Mouse (Mus musculus) cerebellum, adult 2 months (tissue): ENCODE results near the gene Zdhhc24.

Experiments
- CTCF ChIP-seq: fragments of 200-500 bp; IDR thresholded peaks from 2 replicates; pipeline ENCODE4 v1.5.1; 2011; ENCODE audit warnings: low read depth, mild to moderate bottlenecking, control low read depth, low read length, moderate library complexity, borderline replicate concordance; ENCODE audit not compliant: insufficient read depth
- POLR2A ChIP-seq: fragments of 200-500 bp; IDR thresholded peaks from 2 replicates; pipeline ENCODE4 v1.6.1; 2011; ENCODE audit warnings: low read length, control low read depth, borderline replicate concordance; ENCODE audit not compliant: insufficient read depth

- no peak for TF ChIP-seq CTCF
- no peak for TF ChIP-seq POLR2A
Observed at GRCm38 (mm10) chr19:4833977-4834376, 44.5 kb upstream of the Zdhhc24 start.
